Mouse (Mus musculus): ENCODE measurements around the gene Mpz.
"Not testable (repeated sequence)": the region's sequence is repeated elsewhere in the genome, so short reads cannot be mapped to it uniquely, and the experiment has no call there.

The Mpz gene

DNA sequence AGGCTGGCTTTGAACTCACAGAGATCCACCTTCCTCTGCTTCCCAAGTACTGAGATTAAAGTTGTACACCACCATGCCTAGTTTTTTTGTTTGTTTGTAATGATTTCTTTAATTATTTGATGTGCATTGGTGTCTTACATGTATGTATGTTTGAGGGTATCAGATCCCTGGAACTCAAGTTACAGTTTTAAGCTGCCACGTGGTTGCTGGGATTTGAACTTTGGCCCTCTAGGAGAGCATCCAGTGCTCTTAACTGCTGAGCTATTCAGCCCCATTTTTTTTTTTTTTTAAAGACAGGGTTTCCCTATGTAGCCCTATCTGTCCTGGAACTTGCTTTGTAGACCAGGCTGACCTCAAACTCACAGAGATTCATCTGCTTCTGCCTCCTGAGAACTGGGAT lies 19.5 kb upstream of the Mpz start:
- no peak for DNase-seq (ENCODE audit: low spot score)

DNA sequence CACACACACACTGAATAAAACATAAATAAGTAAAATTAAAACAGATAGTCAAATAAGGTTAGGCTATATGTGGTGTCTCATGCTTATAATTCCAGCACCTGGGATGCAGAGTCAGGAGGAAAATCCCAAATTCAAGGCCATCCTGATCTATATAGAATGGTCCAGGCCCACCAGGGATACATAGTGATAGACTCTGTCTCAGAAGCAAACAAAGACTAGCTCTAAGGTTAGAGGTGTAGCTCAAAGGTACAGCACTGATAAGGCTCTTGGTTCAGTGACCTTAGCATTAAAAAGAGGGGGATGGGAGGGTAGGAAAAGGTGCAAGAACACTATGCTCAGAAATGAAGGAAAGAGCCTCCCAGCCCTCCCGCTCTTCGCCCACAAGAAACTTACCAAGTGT lies 14.9 kb upstream of the Mpz start:
- DNase-seq (ENCODE audit: low spot score), result no peak

- not testable (repeated sequence) for DNase-seq (ENCODE audit: low spot score)
Observed at GRCm38 (mm10) chr1:171137486-171138155, 12.9 kb upstream of the Mpz start.

- not testable (repeated sequence) for DNase-seq (ENCODE audit: low spot score)
Observed at GRCm38 (mm10) chr1:171142981-171143380, 7.5 kb upstream of the Mpz start.

DNA sequence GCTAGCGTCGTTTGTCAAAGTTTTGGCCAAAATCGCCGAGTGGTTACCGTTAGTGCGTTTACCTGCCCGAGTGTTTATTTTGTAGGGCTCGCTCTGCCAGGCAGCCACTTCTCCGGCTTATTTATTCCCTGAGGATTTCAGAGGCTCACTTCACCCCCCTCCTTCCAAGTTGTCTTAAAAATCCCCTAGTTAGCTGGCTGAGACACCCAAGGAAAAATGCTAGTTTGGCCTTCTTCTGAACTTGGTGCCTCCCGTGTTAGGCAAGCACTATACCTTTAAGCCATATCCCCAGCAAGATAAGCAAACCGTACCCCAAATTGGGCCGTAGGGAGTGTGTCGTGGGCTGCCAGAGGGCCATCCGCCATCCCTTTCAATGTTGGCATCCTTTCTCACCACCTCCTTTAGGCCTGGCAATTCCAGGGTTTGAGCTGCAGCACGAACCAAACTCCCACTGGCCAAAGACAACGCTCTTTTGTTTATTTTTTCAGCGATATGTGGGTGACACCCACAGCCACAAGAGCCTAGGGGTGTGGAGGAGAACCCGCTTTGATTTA lies 404 bp downstream of the Mpz start:
- no peak for DNase-seq (ENCODE audit: low spot score)

DNA sequence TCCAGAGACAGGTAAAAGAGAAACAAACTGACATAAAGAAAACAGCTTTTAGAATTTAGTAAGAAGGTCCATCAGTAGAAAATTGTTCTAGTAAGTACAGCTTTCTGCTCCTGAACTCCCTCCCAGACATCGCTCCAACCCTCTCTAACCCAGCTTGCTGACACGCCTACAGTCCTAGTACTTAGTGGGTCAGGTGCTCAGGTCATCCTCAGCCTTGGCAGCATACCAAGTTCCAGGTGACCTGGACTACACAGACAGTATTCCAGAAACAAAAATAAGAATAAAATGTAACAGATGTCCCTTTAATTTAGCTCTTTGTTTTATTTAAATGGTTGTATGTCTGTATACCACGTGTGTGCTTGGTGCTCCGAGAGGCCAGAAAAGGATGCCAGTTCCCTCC lies 1.5 kb downstream of the Mpz start:
- DNase-seq (ENCODE audit: low spot score), result no peak

DNA sequence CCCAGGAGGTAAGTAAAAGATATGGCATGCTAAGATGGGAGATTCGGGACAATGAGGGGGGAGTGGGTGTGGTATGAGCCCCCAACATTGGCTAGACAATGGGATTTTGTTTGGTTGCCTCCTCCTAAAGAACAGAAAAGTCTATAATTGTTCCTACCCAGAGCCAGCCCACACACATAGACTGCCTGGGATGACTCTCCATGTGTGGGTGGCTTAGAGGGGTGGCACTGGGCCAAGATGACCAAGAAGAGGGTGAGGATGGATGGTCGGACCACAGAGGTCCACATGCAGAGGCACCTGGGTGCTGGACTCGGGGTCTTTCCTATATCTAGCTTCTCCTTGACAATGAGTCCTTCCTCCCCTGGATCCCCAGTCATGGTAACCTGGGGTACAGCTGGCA lies 6.1 kb downstream of the Mpz start:
- no peak for DNase-seq (ENCODE audit: low spot score)

- no peak for DNase-seq (ENCODE audit: low spot score)
Observed at GRCm38 (mm10) chr1:171157965-171158364, 7.5 kb downstream of the Mpz start.

DNA sequence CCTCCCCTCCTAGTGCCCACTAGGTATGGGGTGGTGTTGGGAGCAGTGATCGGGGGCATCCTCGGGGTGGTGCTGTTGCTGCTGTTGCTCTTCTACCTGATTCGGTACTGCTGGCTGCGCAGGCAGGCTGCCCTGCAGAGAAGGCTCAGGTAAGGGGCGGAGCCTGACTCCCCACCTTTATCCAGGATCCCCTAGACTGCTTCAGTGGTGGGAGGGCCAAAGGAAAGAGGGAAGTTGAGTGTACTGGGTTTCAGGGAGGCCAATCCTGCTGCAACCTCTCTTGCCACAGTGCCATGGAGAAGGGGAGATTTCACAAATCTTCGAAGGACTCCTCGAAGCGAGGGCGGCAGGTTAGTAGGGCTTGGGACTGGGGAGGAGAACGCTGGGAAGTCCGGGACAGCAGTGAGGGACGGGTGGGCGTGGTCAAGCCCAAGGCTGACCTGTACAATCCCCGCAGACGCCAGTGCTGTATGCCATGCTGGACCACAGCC lies 9.0 kb downstream of the Mpz start:
- no peak for DNase-seq (ENCODE audit: low spot score)

DNA sequence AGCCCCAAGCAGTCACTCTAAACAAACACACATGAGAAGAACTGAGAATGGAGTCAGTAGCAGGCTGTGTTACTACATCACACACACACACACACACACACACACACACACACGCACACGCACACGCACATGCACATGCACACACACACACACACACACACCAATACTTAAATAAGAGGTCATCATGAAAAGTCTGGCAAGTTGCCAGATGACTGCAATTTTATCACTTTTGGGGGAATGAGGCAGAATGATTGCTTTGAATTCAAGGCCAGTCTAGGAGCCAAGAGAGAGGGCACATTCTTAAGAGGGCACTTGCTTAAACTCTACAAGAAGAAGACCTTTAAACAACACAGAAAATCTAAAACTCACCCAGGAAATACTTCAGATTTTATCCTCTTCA lies 12.0 kb downstream of the Mpz start:
- no peak for DNase-seq (ENCODE audit: low spot score)

DNA sequence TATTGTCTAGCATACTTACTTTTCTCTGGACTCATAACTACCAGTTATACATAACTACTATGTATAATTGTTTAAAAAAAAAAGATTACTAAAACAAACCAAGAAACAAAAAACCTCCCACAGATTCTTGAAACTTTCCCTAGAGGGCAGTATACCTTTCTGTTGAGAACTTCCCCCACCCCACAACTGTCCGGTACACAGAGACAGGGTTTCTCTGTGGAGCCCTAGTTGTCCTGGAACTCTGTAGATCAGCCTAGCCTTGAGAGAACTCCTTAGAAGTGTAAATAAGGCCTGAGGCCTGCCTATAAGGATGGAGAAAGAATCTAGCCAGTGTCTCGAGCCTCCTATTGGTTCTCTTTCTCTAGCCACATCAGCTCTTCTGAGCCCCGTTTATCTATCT lies 13.7 kb downstream of the Mpz start:
- peak; percentile 67 for DNase-seq (ENCODE audit: low spot score)

GRCm38 (mm10) chr1:171165629-171166345 lies 15.3 kb downstream of the Mpz start:
- no peak for DNase-seq (ENCODE audit: low spot score)

- DNase-seq (ENCODE audit: low spot score), result no peak
Observed at GRCm38 (mm10) chr1:171168906-171169305, 18.4 kb downstream of the Mpz start.

- DNase-seq (ENCODE audit: low spot score), result no peak
Observed at GRCm38 (mm10) chr1:171169913-171170312, 19.4 kb downstream of the Mpz start.

DNA sequence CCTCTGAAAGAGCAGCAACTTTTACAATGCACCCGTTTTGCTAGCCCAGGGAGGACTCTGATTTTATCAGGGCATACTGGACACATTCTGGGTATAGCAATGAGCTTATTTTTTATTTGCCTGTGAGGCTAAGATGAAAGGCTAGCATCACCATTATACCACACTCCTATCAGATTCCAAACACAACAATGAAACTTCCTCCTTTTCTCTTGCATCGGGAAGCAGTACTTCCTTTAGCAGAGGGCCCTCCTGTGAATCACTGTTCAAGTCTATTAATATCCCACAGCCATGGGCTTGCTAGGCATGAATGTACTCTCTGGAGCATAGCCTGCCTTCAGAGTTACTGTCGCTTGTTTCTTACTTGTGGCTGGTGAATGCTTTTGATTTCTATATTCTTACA lies 20.6 kb downstream of the Mpz start:
- no peak for DNase-seq (ENCODE audit: low spot score)

- DNase-seq (ENCODE audit: low spot score), result no peak
Observed at GRCm38 (mm10) chr1:171172779-171173178, 22.3 kb downstream of the Mpz start.

GRCm38 (mm10) chr1:171179487-171180171 lies 29.1 kb downstream of the Mpz start:
- DNase-seq (ENCODE audit: low spot score), result no peak

DNA sequence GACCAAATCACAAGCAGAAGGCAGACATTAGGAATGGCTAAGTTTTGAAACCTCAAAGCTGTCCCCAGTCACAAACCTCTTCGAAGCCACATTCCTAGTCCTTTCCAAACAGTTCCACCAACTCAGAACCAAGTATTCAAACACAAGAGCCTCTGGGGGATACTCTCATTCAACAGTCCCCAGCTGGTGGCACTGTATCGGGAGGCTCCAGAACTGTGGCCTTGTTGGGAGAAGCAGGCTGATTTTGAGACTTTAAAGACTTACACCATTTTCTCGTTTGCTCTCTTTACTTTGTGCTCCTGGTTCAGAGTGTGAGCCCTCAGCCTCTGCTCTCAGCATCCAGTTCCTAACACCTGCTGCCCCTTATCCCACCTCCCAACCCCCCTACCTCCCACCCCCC lies 32.5 kb downstream of the Mpz start:
- no peak for DNase-seq (ENCODE audit: low spot score)

DNA sequence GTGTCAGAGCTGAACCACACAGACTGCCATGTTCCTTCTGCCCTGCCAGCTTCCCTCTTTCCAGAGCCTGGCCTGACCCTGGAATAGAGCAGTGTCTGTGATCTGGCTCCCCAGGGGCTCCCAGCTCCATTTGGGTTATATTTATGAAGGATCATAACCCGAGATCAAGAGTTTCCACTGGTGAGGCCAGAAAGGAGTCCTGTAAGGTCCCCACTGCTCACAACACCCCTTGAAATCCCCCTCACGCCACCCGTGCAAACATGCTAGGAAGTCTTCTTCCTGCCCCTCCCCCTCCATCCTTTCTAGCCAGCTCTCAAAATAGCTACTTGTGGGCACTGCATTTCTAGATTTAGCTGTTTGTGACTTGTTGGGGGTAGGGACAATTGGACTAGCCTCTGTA lies 33.1 kb downstream of the Mpz start:
- no peak for DNase-seq (ENCODE audit: low spot score)

- no peak for DNase-seq (ENCODE audit: low spot score)
Observed at GRCm38 (mm10) chr1:171184314-171184713, 33.8 kb downstream of the Mpz start.

- DNase-seq (ENCODE audit: low spot score), result no peak
Observed at GRCm38 (mm10) chr1:171185655-171186054, 35.1 kb downstream of the Mpz start.

GRCm38 (mm10) chr1:171187851-171188700 lies 37.6 kb downstream of the Mpz start:
- peak; percentile 63 for DNase-seq (ENCODE audit: low spot score)

Data from embryo, embryonic 10.5 days (tissue).